Mouse (Mus musculus) liver, adult 2 months (tissue): ENCODE results near the gene Spindoc. TPM values are rescaled to one million over a fixed set of nuclear protein-coding genes. Genes with fewer than 3 reads are reported as not detected.

Experiments used
- DNase-seq: peaks from one replicate; pipeline ENCODE4 v3.0.0-alpha.2; 2011; ENCODE audit warnings: low read depth, low spot score; ENCODE audit errors: extremely low read depth
- H3K27ac ChIP-seq: fragments of 200-500 bp; replicated peaks from 2 replicates; pipeline ENCODE4 v1.5.1; 2012; ENCODE audit warnings: low read depth, mild to moderate bottlenecking, control low read depth, inconsistent platforms, low read length; ENCODE audit not compliant: insufficient read depth
- H3K27me3 ChIP-seq: fragments of 200-500 bp; 2 replicates; pipeline ENCODE4 v1.6.1; 2012; ENCODE audit warnings: mild to moderate bottlenecking, moderate library complexity, low read length, inconsistent platforms; ENCODE audit not compliant: control insufficient read depth, insufficient read depth
- H3K36me3 ChIP-seq: fragments of 200-500 bp; 2 replicates; pipeline ENCODE4 v1.6.1; 2012; ENCODE audit warnings: low read length, inconsistent platforms; ENCODE audit not compliant: control insufficient read depth, insufficient read depth
- H3K4me1 ChIP-seq: fragments of 200-500 bp; 2 replicates; pipeline ENCODE4 v1.6.1; 2011; ENCODE audit warnings: low read length; ENCODE audit not compliant: control insufficient read depth, insufficient read depth
- H3K4me3 ChIP-seq: fragments of 200-500 bp; 2 replicates; pipeline ENCODE4 v1.5.1; 2011; ENCODE audit warnings: low read depth, mild to moderate bottlenecking, control low read depth, low read length, moderate library complexity; ENCODE audit not compliant: insufficient read depth
- H3K79me2 ChIP-seq: fragments of 200-500 bp; 2 replicates; pipeline ENCODE4 v1.6.1; 2012; ENCODE audit warnings: inconsistent platforms, mild to moderate bottlenecking, low read length, moderate library complexity; ENCODE audit not compliant: control insufficient read depth, insufficient read depth
- H3K9ac ChIP-seq: fragments of 200-500 bp; 2 replicates; pipeline ENCODE4 v1.6.1; 2012; ENCODE audit warnings: low read depth, mild to moderate bottlenecking, control low read depth, inconsistent platforms, low read length
- CTCF ChIP-seq: fragments of 200-500 bp; IDR thresholded peaks from 2 replicates; pipeline ENCODE4 v1.5.1; 2011; ENCODE audit warnings: low read depth, low read length, control low read depth
- POLR2A ChIP-seq: fragments of 200-500 bp; IDR thresholded peaks from 2 replicates; pipeline ENCODE4 v1.6.1; 2011; ENCODE audit warnings: low read length, control low read depth; ENCODE audit not compliant: insufficient read depth; ENCODE audit errors: extremely low read depth
- WGBS: fragments of 180-500 bp; shearing (Covaris S2); methylation state at CpG from one replicate; pipeline ENCODE4 v1.1.7; 2018; 5-methylcytosine and 5-hydroxymethylcytosine counted together
- polyA plus RNA-seq: library from polyadenylated mRNA; depleted of rRNA; stranded (reverse); fragments of >200 nt; gene quantifications from 2 replicates; pipeline ENCODE4 v1.2.3, GENCODE M21; 2012
- total RNA-seq: library from RNA; depleted of rRNA; stranded (reverse); fragments of >200 nt; gene quantifications from 2 replicates; pipeline ENCODE4 v1.2.3, GENCODE M21; 2014

The Spindoc gene
- total and polyA plus RNA-seq, 2 experiments: 1.4 to 4.4 TPM

GRCm38 (mm10) chr19:7340780-7341475 lies 41.9 kb downstream of the Spindoc start:
- TF ChIP-seq POLR2A: no peak
- Histone ChIP-seq H3K4me1 (peaks cover 23% of the 10 kb centered on the region), H3K27me3 (no peaks in the 10 kb centered on the region), H3K9ac (peak overlapping the region; percentile 88), H3K79me2 (peaks cover 43% of the 10 kb centered on the region), H3K4me3 (peak overlapping the region; percentile 82), H3K36me3 (no peaks in the 10 kb centered on the region), H3K27ac (peak overlapping the region; percentile 37; the same call in 1 of the 2 replicates)
- DNase-seq: no peak
- 1% methylated on average over 41 of the region's 46 CpGs for WGBS

DNA sequence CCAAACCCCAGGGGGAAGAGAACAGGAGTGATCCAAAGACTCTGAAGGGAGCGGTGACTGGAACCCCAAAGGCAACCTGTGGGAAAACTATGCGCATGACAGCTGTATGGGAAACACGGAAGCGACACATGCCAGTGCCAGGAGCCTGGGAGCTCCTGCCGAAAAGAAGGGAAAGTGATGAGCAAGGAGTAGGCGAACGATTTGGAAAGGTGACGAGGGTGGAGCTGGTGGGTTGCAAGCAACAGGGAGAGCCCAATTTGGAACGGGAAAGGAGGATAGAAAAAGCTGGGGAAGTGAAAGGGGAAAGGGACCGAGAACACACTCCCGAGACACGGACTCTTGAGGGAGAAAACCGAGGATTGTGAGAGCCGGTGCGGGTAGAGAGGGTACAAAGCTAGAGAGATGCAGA lies 42.4 kb downstream of the Spindoc start:
- Histone ChIP-seq H3K36me3 (no peaks in the 10 kb centered on the region), H3K4me1 (peaks cover 23% of the 10 kb centered on the region), H3K9ac (peak overlapping the region; percentile 88), H3K27ac (no peak overlapping the region), H3K4me3 (peak overlapping the region; percentile 82), H3K79me2 (peaks cover 48% of the 10 kb centered on the region), H3K27me3 (no peaks in the 10 kb centered on the region)
- no peak for DNase-seq
- WGBS: 1% methylated on average over 15 of the region's 15 CpGs
- TF ChIP-seq POLR2A (no peak), CTCF (no peak)

DNA sequence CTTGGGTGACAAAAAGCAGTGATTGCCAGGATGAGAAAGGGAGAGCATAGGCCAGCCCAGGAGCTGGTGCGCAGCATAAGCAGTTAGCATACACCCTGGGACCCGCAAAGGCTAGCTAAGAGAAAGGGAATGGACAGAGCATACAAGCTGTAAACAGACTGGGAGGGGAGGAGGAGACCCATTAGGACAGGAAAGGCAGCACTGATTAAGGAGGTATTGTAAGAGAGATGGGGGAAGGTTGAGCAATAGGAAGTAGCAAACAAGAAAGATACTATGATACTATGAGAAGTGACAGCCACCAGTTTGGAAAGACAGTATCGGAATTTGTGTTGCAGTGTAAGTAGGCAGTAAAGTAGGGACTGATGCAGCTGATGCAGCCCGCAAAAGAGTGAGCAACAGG lies 42.9 kb downstream of the Spindoc start:
- TF ChIP-seq POLR2A: no peak
- TF ChIP-seq CTCF: no peak
- whole genome bisulfite sequencing: 40% methylated on average over 4 of the region's 4 CpGs
- peaks cover 23% of the 10 kb centered on the region for H3K4me1 ChIP-seq

GRCm38 (mm10) chr19:7339026-7339425 lies 43.8 kb downstream of the Spindoc start:
- no peaks in the 10 kb centered on the region for H3K36me3 ChIP-seq
- 0 out of 2 replicates have a peak overlapping the region, but pooled peaks have one; percentile 8 for H3K9ac ChIP-seq
- no peaks in the 10 kb centered on the region for H3K27me3 ChIP-seq
- no peak for DNase-seq
- no peak overlapping the region for H3K27ac ChIP-seq
- H3K4me3 ChIP-seq: no peak overlapping the region
- no peak for TF ChIP-seq POLR2A
- no peak for TF ChIP-seq CTCF
- WGBS: 42% methylated on average over 5 of the region's 5 CpGs
- peaks cover 23% of the 10 kb centered on the region for H3K4me1 ChIP-seq
- peaks cover 56% of the 10 kb centered on the region for H3K79me2 ChIP-seq

More for the DNA sequence above, 42.9 kb downstream of the Spindoc start:
- Histone ChIP-seq H3K4me3 (peak overlapping the region; percentile 82), H3K27me3 (no peaks in the 10 kb centered on the region), H3K36me3 (no peaks in the 10 kb centered on the region), H3K79me2 (peaks cover 48% of the 10 kb centered on the region), H3K27ac (no peak overlapping the region), H3K9ac (peak overlapping the region; percentile 39)
- no peak for DNase-seq

DNA sequence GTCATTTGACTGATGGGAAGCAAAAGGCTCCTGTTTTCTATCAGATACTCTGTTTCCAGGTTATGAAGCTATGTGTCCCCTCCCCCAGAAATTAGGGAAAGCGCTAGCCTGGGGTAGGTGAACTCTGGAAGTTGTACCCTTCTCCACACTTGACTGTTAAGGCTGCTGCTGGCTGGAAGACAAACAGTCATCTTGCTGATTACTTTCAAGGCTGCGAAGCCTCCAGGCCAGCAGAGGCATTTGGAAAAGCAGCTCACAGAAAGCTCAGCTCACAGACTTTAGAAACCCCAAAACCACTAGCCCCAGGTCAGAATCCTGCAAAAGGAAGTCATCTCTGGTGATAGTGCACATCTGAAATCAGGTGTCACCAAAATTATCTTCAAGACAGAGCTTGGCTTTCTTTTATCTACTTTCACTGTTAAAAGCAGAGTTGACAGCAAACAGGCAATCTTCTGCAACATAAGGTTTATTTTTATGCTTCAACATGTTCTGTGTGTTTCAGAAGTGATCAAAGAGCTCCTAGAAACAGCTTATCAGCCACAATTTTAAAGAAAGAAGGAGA lies 44.9 kb downstream of the Spindoc start:
- peaks cover 58% of the 10 kb centered on the region for H3K79me2 ChIP-seq
- H3K9ac ChIP-seq: no peak overlapping the region
- peaks cover 23% of the 10 kb centered on the region for H3K4me1 ChIP-seq
- H3K27ac ChIP-seq: no peak overlapping the region
- no peak for DNase-seq
- WGBS: 83% methylated on average over 2 of the region's 2 CpGs
- no peaks in the 10 kb centered on the region for H3K27me3 ChIP-seq
- TF ChIP-seq CTCF: no peak
- no peak for TF ChIP-seq POLR2A
- H3K4me3 ChIP-seq: no peak overlapping the region
- no peaks in the 10 kb centered on the region; the same call in 1 of the 2 replicates for H3K36me3 ChIP-seq

DNA sequence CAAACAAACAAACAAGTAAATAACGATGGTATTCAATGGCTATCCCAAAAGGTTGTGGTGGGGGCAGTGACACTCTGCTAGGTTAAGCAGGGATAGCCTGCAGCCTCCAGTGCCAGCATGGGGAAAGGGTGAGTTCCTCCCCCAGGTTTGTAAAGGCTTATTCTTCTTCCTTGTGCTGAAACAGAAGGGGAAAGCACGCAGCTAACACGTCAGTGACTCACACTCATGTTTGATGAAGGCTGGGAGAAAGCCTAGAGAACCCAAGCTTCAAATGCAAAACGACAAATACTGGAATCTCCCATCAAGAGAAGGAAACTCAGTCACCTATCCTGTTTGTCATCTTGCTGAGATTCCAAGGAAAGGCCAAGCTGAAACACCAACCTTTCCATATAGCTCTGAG lies 47.1 kb downstream of the Spindoc start:
- H3K9ac ChIP-seq: no peak overlapping the region
- H3K27ac ChIP-seq: no peak overlapping the region
- DNase-seq: no peak
- H3K4me3 ChIP-seq: no peak overlapping the region
- peaks cover 61% of the 10 kb centered on the region for H3K79me2 ChIP-seq
- H3K36me3 ChIP-seq: no peaks in the 10 kb centered on the region; the same call in 1 of the 2 replicates
- no peaks in the 10 kb centered on the region for H3K27me3 ChIP-seq
- peaks cover 18% of the 10 kb centered on the region for H3K4me1 ChIP-seq
- WGBS: 68% methylated on average over 4 of the region's 4 CpGs
- TF ChIP-seq POLR2A (no peak), CTCF (no peak)
